Mouse (Mus musculus): Measurements from ENCODE around the gene Ifnar1.

DNA sequence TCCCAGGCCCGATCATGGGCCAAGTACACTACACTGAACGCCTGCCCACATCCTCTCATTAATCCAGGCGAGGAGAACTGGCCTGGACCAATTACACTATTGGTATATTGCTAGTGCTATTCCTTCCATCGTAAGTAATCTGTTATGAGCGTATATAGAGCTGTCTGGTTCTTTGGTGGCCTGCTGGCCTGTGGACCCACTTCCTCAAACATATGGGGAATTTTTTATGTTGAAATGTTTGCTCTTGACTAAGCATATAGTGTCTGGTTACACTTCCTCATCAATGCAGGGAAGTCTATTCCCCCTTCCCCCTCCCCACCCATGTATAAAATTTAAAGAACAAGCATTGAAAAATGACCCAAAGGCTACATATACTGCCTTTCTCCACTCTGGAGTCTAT is 37.0 kb downstream of the Ifnar1 start:
- TF ChIP-seq POLR2A (IDR thresholded peaks at IDR 0.05; ENCODE audit: borderline replicate concordance, insufficient read depth, low read length) (no peak), CTCF (IDR thresholded peaks at IDR 0.05; ENCODE audit: borderline replicate concordance, insufficient read depth, low read depth, low read length) (no peak)

All from cerebellum, adult 2 months (tissue).